Mouse (Mus musculus) midbrain, postnatal 0 days (tissue): ENCODE results near the gene Prss21. TPM values are rescaled to one million over a fixed set of nuclear protein-coding genes. Genes with fewer than 3 reads are reported as not detected.
A peak's percentile ranks its signal among the peaks of the same experiment; 100 is the strongest.

Experiments used
- ATAC-seq: fragments of 200-750 bp; cut with Nextera tagmentation; 2 replicates; pipeline ENCODE4 v1.8.0; 2017; ENCODE audit warnings: moderate number of reproducible peaks, mild to moderate bottlenecking, moderate TSS enrichment, moderate library complexity; ENCODE audit not compliant: low FRiP score
- DNase-seq: peaks from one replicate; pipeline ENCODE4 v3.0.0-alpha.2; 2015; ENCODE audit warnings: low spot score
- H3K27ac ChIP-seq: fragments of 300-500 bp; sonication (generic); 2 replicates; pipeline ENCODE4 v1.5.1; 2014; ENCODE audit warnings: low read depth, mild to moderate bottlenecking, low read length, mixed read lengths
- H3K27me3 ChIP-seq: fragments of 300-500 bp; sonication (generic); 2 replicates; pipeline ENCODE4 v1.6.1; 2014; ENCODE audit warnings: low read length, control low read depth, mixed read lengths; ENCODE audit not compliant: insufficient read depth
- H3K36me3 ChIP-seq: fragments of 300-500 bp; sonication (generic); 2 replicates; pipeline ENCODE4 v1.6.1; 2014; ENCODE audit warnings: low read length, control low read depth, mixed read lengths; ENCODE audit not compliant: insufficient read depth
- H3K4me1 ChIP-seq: fragments of 300-500 bp; sonication (generic); 2 replicates; pipeline ENCODE4 v1.6.1; 2014; ENCODE audit warnings: mild to moderate bottlenecking, control low read depth, antibody characterized with exemption, low read length, mixed read lengths; ENCODE audit not compliant: insufficient read depth
- H3K4me2 ChIP-seq: fragments of 300-500 bp; sonication (generic); 2 replicates; pipeline ENCODE4 v1.6.1; 2014; ENCODE audit warnings: low read depth, mild to moderate bottlenecking, low read length, mixed read lengths; ENCODE audit not compliant: poor library complexity, severe bottlenecking
- H3K4me3 ChIP-seq: fragments of 300-500 bp; sonication (generic); 2 replicates; pipeline ENCODE4 v1.5.1; 2014; ENCODE audit warnings: low read depth, mild to moderate bottlenecking, low read length, moderate library complexity
- H3K9ac ChIP-seq: fragments of 300-500 bp; sonication (generic); replicated peaks from 2 replicates; pipeline ENCODE4 v1.6.1; 2014; ENCODE audit warnings: mild to moderate bottlenecking, low read length, moderate library complexity, mixed read lengths; ENCODE audit not compliant: poor library complexity, severe bottlenecking
- H3K9me3 ChIP-seq: fragments of 300-500 bp; sonication (generic); 2 replicates; pipeline ENCODE4 v1.6.1; 2016; ENCODE audit warnings: low read length, control low read depth
- CTCF ChIP-seq: IDR thresholded peaks from 2 replicates; pipeline ENCODE4 v1.5.1; 2016; ENCODE audit warnings: antibody characterized with exemption, mild to moderate bottlenecking
- WGBS: fragments of 180-500 bp; shearing (Covaris S2); extraction: QIAGEN DNeasy Blood & Tissue Kit; methylation state at CpG from one replicate; pipeline ENCODE4 v1.1.7; 2014; 5-methylcytosine and 5-hydroxymethylcytosine counted together
- polyA plus RNA-seq: library from polyadenylated mRNA; unstranded; fragments of >200 nt; fragmentation: Nextera tagmentation; extraction: Ambion mirVana; gene quantifications from 2 replicates; pipeline ENCODE4 v1.2.1, GENCODE M21; 2015
- total RNA-seq: library from RNA; depleted of rRNA; stranded (reverse); fragments of >200 nt; gene quantifications from 2 replicates; pipeline ENCODE4 v1.2.3, GENCODE M21; 2014

Prss21 gene
- total and polyA plus RNA-seq, 2 experiments from 2014 or later = not detected

GRCm38 (mm10) chr17:23823614-23824013 is 44.2 kb upstream of the Prss21 start:
- ATAC-seq (no peak), DNase-seq (no peak)

GRCm38 (mm10) chr17:23825591-23825990 is 42.3 kb upstream of the Prss21 start:
- ATAC-seq (no peak), DNase-seq (no peak)
- H3K9me3 ChIP-seq = no peaks in the 10 kb centered on the region
- no peak overlapping the region for H3K4me3 ChIP-seq
- 86% methylated on average over 4 of the region's 4 CpGs for WGBS
- H3K36me3 ChIP-seq = peaks cover 45% of the 10 kb centered on the region
- no peak for TF ChIP-seq CTCF
- peaks cover 13% of the 10 kb centered on the region for H3K4me1 ChIP-seq
- H3K27me3 ChIP-seq = no peaks in the 10 kb centered on the region
- H3K4me2 ChIP-seq = no peak overlapping the region
- no peak overlapping the region for H3K27ac ChIP-seq
- H3K9ac ChIP-seq = no peak overlapping the region

More at GRCm38 (mm10) chr17:23823614-23824013, 44.2 kb upstream of the Prss21 start:
- TF ChIP-seq CTCF = no peak
- H3K9me3 ChIP-seq = peaks cover 5% of the 10 kb centered on the region; the same call in 1 of the 2 replicates
- no peak overlapping the region for H3K27ac ChIP-seq
- H3K4me2 ChIP-seq = no peak overlapping the region
- H3K27me3 ChIP-seq = no peaks in the 10 kb centered on the region
- H3K4me1 ChIP-seq = peaks cover 13% of the 10 kb centered on the region
- H3K36me3 ChIP-seq = peaks cover 64% of the 10 kb centered on the region
- H3K4me3 ChIP-seq = no peak overlapping the region
- WGBS = 91% methylated on average over 12 of the region's 12 CpGs
- no peak overlapping the region for H3K9ac ChIP-seq

GRCm38 (mm10) chr17:23828271-23829001 is 39.4 kb upstream of the Prss21 start:
- DNase-seq (peak; percentile 50), ATAC-seq (peak; percentile 69)
- Histone ChIP-seq H3K4me2 (peak overlapping the region; percentile 53), H3K27ac (peak overlapping the region; percentile 94), H3K4me3 (peak overlapping the region; percentile 72), H3K9ac (peak overlapping the region; percentile 79), H3K27me3 (0 out of 2 replicates have a peak, but pooled peaks cover 5% of the 10 kb centered on the region), H3K9me3 (no peaks in the 10 kb centered on the region), H3K4me1 (peaks cover 13% of the 10 kb centered on the region), H3K36me3 (peaks cover 18% of the 10 kb centered on the region)
- under 1% methylated on average over 47 of the region's 47 CpGs for WGBS
- peak; percentile 35 for TF ChIP-seq CTCF

GRCm38 (mm10) chr17:23829064-23829619 is 38.7 kb upstream of the Prss21 start, which contains the start of gene Elob:
Elob (minus strand) TSS chr17:23829136.
- Histone ChIP-seq H3K4me3 (peak within 1 kb of the TSS; percentile 72), H3K4me1 (peaks cover 13% of the 10 kb centered on the region), H3K4me2 (peak within 1 kb of the TSS; percentile 53), H3K36me3 (peaks cover 12% of the 10 kb centered on the region; the same call in 1 of the 2 replicates), H3K27ac (peak within 1 kb of the TSS; percentile 94), H3K9ac (peak within 1 kb of the TSS; percentile 79), H3K9me3 (no peaks in the 10 kb centered on the region), H3K27me3 (0 out of 2 replicates have a peak, but pooled peaks cover 5% of the 10 kb centered on the region)
- DNase-seq = peak; percentile 95
- 1% methylated on average over 25 of the region's 42 CpGs for WGBS
- peak; percentile 95 for ATAC-seq
- TF ChIP-seq CTCF = peak; percentile 81

GRCm38 (mm10) chr17:23831201-23831600 is 36.7 kb upstream of the Prss21 start:
- H3K4me1 ChIP-seq = peaks cover 13% of the 10 kb centered on the region
- ATAC-seq = no peak
- H3K9me3 ChIP-seq = no peaks in the 10 kb centered on the region
- H3K4me2 ChIP-seq = no peak overlapping the region
- no peak for DNase-seq
- no peak overlapping the region for H3K9ac ChIP-seq
- H3K4me3 ChIP-seq = no peak overlapping the region
- H3K36me3 ChIP-seq = no peaks in the 10 kb centered on the region
- no peak overlapping the region for H3K27ac ChIP-seq
- H3K27me3 ChIP-seq = 0 out of 2 replicates have a peak, but pooled peaks cover 5% of the 10 kb centered on the region
- no peak for TF ChIP-seq CTCF
- 97% methylated on average over 1 of the region's 1 CpGs for WGBS
